Mouse (Mus musculus) megakaryocyte, embryonic 14.5 days (primary cell): ENCODE results near the gene Frg2f1. TPM values are rescaled to one million over a fixed set of nuclear protein-coding genes. Genes with fewer than 3 reads are reported as not detected.
A peak's percentile ranks its signal among the peaks of the same experiment; 100 is the strongest.

ENCODE experiments used
- H3K27me3 ChIP-seq: replicated peaks from 2 replicates; pipeline ENCODE3; 2012; ENCODE audit warnings: inconsistent platforms
- H3K36me3 ChIP-seq: replicated peaks from 2 replicates; pipeline ENCODE3; 2012; ENCODE audit warnings: low read length, inconsistent platforms, mixed read lengths
- H3K4me1 ChIP-seq: 2 replicates; pipeline ENCODE4 v1.6.1; 2012; ENCODE audit warnings: inconsistent platforms
- H3K4me3 ChIP-seq: replicated peaks from 2 replicates; pipeline ENCODE3; 2012; ENCODE audit warnings: moderate library complexity, mild to moderate bottlenecking, inconsistent platforms
- H3K9me3 ChIP-seq: 2 replicates; pipeline ENCODE4 v1.6.1; 2012; ENCODE audit warnings: inconsistent platforms
- FLI1 ChIP-seq: IDR thresholded peaks from 2 replicates; pipeline ENCODE4 v1.6.1; 2012; ENCODE audit warnings: low read length, inconsistent platforms, mixed read lengths
- GATA1 ChIP-seq: IDR thresholded peaks from 3 replicates; pipeline ENCODE4 v1.6.1; 2012; ENCODE audit warnings: mixed read lengths, low read length, inconsistent platforms, borderline replicate concordance
- polyA plus RNA-seq: library from polyadenylated mRNA; stranded (reverse); fragments of >175 nt; gene quantifications from 2 replicates; pipeline ENCODE4 v1.2.3, GENCODE M21; 2012; ENCODE audit warnings: low replicate concordance; ENCODE audit not compliant: insufficient read depth

Frg2f1 gene
- 10.6 and 11.1 TPM in 2 replicates for polyA plus RNA-seq

DNA sequence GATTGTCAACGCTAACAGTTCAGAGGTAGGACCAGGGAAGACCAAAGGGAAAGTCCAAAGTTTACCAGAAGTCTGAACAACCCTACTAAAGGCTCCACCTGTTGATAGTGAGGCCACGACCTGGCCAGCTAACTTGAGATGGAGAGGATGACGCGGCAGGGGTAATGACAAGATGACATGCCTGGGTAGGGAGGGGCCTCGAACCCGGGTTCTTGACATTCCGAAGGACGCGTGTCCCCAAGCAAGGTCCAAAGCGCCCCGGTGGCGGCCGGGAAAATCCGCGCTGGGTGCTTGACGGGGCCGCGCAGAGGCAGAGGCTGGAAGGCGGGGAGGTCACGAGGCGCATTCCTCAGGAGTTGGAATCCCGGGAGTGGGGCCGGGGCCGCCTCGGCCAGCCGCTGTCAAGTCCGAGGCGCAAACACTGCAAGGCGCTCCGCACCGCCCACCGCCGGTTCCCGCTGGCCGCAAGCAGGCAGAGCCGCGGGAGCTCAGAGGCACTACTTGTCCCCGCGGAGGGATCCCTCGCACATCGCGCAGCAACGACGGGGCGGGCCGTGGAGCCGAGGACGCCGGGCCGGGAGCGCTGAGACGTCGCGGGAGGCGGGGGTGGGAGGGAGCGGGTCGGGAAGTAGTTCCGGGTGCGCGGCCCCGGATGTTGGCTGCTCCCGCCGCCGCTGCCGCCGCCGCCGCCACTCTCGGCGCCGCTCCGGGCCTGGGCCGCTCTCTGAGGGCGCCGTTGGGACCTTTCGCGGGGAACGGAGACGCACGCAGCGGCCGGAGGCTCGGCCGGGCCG lies at the start of gene Frg2f1:
Gene Frg2f1 (minus strand): TSS at position 499 of the 794 bp plus-strand sequence.
- no peaks in the 10 kb centered on the region for H3K9me3 ChIP-seq
- peaks cover 30% of the 10 kb centered on the region for H3K4me1 ChIP-seq
- H3K27me3 ChIP-seq, result peaks cover 5% of the 10 kb centered on the region
- H3K36me3 ChIP-seq, result no peaks in the 10 kb centered on the region
- H3K4me3 ChIP-seq, result peak within 1 kb of the TSS; percentile 99
- TF ChIP-seq FLI1 (no peak), GATA1 (no peak)

DNA sequence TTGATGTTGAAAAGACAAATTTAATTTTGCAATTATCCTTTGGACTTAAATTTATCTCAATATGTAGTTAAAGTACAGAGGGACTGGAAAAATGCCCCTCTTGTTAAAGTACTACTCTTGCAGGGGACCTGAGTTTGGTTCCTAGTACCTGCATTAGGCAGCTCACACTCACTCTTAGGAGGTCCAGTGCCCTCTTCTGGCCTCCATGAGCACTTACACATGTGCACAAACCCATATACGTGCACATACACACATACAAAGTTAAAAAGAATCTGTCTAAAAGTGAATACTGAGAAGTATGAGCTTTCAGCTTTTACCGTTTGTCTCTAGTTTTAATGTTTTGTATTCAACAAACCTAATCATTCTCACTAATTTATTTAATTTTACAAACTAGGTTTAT lies 48.7 kb upstream of the Frg2f1 start:
- Histone ChIP-seq H3K27me3 (no peaks in the 10 kb centered on the region), H3K36me3 (peaks cover 28% of the 10 kb centered on the region), H3K4me3 (no peak overlapping the region), H3K9me3 (no peaks in the 10 kb centered on the region), H3K4me1 (peaks cover 6% of the 10 kb centered on the region; the same call in 1 of the 2 replicates)
- no peak for TF ChIP-seq GATA1

DNA sequence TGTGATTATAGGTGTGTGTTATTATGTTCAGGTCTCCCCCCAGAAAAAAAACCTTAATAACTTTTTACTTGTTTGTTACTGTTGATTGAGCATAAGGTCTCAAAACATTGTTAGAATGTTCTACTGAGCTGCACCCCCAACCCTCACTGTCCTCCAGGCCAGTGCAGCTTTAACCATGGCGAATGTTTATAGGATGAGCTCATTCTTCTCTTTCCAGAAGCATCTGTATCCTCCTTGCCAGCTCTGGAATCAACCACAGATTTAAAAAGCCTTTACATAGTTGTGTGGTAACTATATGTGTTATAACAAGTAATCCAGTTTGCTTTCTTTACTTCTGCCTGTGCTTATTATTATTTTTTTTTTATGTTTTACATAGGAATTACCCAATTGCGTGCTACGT lies 36.1 kb upstream of the Frg2f1 start:
- H3K9me3 ChIP-seq, result peaks cover 3% of the 10 kb centered on the region; the same call in 1 of the 2 replicates
- TF ChIP-seq FLI1 (no peak), GATA1 (no peak)
- peaks cover 15% of the 10 kb centered on the region for H3K4me1 ChIP-seq
- H3K36me3 ChIP-seq, result peaks cover 45% of the 10 kb centered on the region
- no peaks in the 10 kb centered on the region for H3K27me3 ChIP-seq
- H3K4me3 ChIP-seq, result no peak overlapping the region

DNA sequence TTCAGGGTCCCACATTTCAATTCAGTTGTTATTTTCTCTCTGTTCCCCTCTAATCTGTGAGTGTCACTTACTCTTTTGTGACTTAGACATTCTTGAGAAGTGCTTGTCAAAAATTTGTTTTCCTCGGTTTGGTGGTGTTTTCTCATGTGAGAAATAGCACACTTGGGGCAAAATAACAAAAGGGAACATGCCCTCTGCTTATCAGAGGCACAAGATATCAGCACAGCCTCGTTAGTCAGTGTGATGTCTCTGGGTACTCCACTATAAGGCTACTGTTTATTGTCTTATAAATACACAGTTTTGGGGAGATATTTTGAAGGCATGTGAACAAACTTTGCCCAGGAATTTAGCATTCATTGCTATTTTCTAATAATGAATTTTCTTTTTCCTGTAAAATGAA lies 35.2 kb upstream of the Frg2f1 start:
- Histone ChIP-seq H3K4me3 (no peak overlapping the region), H3K36me3 (peaks cover 45% of the 10 kb centered on the region), H3K27me3 (no peaks in the 10 kb centered on the region), H3K9me3 (peaks cover 3% of the 10 kb centered on the region; the same call in 1 of the 2 replicates), H3K4me1 (peaks cover 15% of the 10 kb centered on the region)
- TF ChIP-seq FLI1 (no peak), GATA1 (no peak)

DNA sequence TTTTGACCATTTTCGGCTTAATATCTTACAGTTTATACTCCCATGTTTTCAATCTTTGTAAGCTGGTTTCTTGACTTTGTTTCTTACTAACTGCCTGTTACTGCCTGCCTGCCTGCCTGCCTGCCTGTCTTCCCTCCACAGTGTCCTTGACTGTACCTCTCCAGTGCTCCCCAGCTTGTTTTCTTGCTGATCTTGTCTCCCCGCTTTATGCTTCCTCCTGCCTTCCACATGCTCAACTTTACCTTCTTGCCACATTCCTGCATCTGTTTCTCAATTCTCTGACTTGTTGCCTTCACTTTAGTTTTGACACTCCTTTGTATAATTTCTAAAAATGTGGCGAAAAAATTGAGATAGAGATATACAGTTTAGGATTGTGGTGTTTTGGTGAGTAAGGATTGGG lies 33.4 kb upstream of the Frg2f1 start:
- Histone ChIP-seq H3K9me3 (no peaks in the 10 kb centered on the region), H3K36me3 (peaks cover 35% of the 10 kb centered on the region), H3K4me3 (no peak overlapping the region), H3K4me1 (peaks cover 15% of the 10 kb centered on the region), H3K27me3 (no peaks in the 10 kb centered on the region)
- no peak for TF ChIP-seq GATA1

DNA sequence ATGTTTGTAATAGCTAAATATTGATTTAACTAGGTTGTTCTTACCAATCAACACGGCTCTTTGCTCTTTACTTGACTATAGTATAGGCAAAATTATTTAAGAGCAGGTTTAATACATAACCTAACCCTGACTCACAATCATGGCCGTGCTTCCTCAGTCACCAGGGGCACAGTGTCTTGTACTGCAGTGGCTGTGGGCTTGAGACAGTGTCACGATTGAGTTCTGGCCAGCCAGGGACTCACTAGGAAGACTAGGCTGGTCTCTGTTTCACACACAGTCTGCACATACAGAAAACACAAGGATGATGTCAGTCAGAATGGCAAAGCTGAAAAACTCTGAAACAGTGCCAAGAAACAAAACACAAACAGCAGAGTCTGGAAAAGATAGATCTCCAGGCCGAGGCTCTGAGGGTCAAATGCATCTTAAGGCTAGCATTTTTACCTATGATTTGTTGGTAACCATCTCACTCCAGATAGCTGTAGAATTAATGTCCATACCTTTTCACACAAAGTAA lies 27.1 kb upstream of the Frg2f1 start:
- peaks cover 15% of the 10 kb centered on the region for H3K4me1 ChIP-seq
- peaks cover 7% of the 10 kb centered on the region for H3K9me3 ChIP-seq
- H3K4me3 ChIP-seq, result no peak overlapping the region
- no peaks in the 10 kb centered on the region for H3K27me3 ChIP-seq
- H3K36me3 ChIP-seq, result peaks cover 18% of the 10 kb centered on the region
- TF ChIP-seq GATA1, result no peak
- no peak for TF ChIP-seq FLI1

DNA sequence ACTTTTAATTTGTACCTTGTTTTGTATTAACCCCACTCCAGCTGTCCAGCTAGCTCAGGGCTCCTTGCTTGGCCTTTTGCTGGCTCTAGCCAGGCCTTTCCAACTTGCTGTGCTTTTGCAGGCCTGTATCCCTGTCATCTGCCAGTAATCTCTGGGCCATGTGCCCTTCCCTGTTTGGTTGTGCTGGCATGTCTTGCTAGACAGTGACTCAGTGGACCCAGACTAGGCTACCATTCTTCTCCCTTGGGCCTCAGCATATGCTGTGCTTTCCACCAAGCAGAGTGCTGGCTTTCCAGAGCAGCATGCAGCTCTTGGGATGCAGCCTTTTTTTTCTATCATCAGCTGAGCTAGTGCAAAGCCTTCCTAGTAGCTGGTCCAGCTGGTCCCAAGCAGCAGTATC lies 23.8 kb upstream of the Frg2f1 start:
- peaks cover 23% of the 10 kb centered on the region for H3K36me3 ChIP-seq
- peaks cover 18% of the 10 kb centered on the region; the same call in 1 of the 2 replicates for H3K4me1 ChIP-seq
- no peak for TF ChIP-seq GATA1
- no peak for TF ChIP-seq FLI1
- no peak overlapping the region for H3K4me3 ChIP-seq
- no peaks in the 10 kb centered on the region for H3K27me3 ChIP-seq
- H3K9me3 ChIP-seq, result peaks cover 7% of the 10 kb centered on the region

DNA sequence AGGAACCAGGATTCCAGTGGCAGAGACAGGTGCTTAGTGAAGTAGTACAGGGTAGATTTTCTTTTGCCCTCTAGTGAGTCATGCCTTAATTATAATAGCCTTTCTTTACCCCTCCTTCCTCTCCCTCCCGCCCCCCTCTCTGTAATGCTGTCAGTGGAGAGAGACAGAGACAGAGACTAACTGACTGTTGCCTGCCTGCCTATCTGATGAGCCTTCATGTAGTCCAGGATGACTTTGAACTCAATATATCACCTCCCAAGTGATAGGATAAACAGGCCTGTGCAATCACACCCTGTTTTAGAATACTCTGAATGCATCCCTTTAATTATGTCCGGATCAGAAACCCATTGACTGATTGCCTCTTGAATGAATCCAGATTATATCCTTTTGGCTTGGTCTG lies 16.1 kb upstream of the Frg2f1 start:
- Histone ChIP-seq H3K4me3 (no peak overlapping the region), H3K36me3 (peaks cover 2% of the 10 kb centered on the region), H3K27me3 (no peaks in the 10 kb centered on the region), H3K4me1 (peaks cover 26% of the 10 kb centered on the region), H3K9me3 (no peaks in the 10 kb centered on the region)
- TF ChIP-seq GATA1, result no peak
- TF ChIP-seq FLI1, result no peak

DNA sequence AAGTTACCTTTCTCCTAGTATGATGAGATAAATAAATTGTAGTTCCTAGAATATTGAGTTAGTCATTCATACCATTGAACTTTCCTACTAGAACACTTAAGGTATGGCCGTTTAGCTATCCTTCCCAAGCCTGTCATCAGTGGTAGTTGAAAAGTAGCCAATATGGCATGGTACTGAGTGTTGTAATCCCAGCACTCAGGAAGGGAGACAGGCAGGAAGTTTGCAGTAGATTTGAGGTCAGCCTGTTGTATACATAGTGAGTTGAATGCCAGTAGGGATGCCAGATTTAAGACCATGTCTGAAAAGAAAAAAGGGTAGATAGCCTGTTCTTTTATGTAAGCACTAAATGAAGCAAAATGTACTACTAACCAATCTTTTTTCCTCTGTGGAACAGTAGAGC lies 11.5 kb upstream of the Frg2f1 start:
- no peaks in the 10 kb centered on the region for H3K27me3 ChIP-seq
- TF ChIP-seq GATA1 (no peak), FLI1 (no peak)
- no peaks in the 10 kb centered on the region for H3K36me3 ChIP-seq
- H3K4me3 ChIP-seq, result no peak overlapping the region
- H3K9me3 ChIP-seq, result no peaks in the 10 kb centered on the region
- peaks cover 31% of the 10 kb centered on the region for H3K4me1 ChIP-seq

DNA sequence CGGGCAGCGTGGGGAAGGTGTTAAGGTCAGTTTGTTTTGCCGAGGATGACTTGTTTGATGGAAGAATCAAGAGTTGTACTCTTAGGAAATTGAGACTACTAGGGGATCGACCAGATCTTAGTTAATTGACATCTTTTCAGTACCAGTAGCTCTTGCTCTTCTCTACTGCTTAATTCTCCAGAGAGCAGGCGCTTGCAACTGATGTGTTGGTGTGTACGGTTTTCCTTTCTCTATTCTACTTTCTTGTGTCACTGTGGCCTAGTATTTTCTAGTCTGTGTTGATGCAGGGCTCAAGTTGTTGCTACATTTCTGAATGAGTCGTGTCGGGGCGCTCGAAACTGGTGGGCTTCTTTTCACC lies 1.2 kb upstream of the Frg2f1 start:
- Histone ChIP-seq H3K9me3 (no peaks in the 10 kb centered on the region), H3K4me3 (peak overlapping the region; percentile 99), H3K4me1 (peaks cover 30% of the 10 kb centered on the region), H3K36me3 (no peaks in the 10 kb centered on the region), H3K27me3 (peaks cover 2% of the 10 kb centered on the region)
- TF ChIP-seq FLI1 (no peak), GATA1 (no peak)
